Mouse (Mus musculus): Measurements from ENCODE around the gene Acsm5. TPM values are rescaled to one million over a fixed set of nuclear protein-coding genes. Genes with fewer than 3 reads are reported as not detected.

The Acsm5 gene
- total and polyA plus RNA-seq, 3 experiments: not detected

DNA sequence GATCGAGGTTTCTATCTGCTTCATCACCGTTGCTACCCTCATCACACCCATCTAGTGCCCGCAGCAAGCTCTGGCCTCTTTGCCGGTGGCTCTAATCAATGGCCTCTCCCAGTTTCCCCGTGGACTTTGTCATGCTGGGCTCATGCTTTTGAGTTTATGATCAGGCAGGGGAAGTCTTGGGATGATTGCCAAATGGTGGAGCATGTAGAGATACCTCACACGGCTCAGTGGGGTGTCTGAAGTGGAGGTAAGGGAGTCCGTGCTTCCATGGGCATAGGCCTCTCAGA lies 3.0 kb upstream of the Acsm5 start:
- H3K9me3 ChIP-seq (replicated peaks; ENCODE audit: insufficient read depth, low read length): no peaks in the 10 kb centered on the region
- H3K4me1 ChIP-seq (ENCODE audit: control insufficient read depth in 1 of 2, insufficient read depth in 2 of 2, low read length in 2 of 2): no peaks in the 10 kb centered on the region
- no peak overlapping the region for H3K27ac ChIP-seq (ENCODE audit: control insufficient read depth, low read depth, low read length)
- no peaks in the 10 kb centered on the region for H3K36me3 ChIP-seq (ENCODE audit: control insufficient read depth in 1 of 2, insufficient read depth in 2 of 2, low read length in 2 of 2)
- TF ChIP-seq MYC (IDR thresholded peaks at IDR 0.05; ENCODE audit: low read depth, low read length) (no peak), HCFC1 (IDR thresholded peaks at IDR 0.05; ENCODE audit: low read depth, low read length) (no peak), ZC3H11A (IDR thresholded peaks at IDR 0.05; ENCODE audit: low read depth, low read length) (no peak), TAL1 (IDR thresholded peaks at IDR 0.05; ENCODE audit: low read length) (no peak)
- DNase-seq (ENCODE audit: low read depth, low spot score): no peak
- H3K79me2 ChIP-seq (ENCODE audit: control insufficient read depth, insufficient read depth, low read length, poor library complexity): no peaks in the 10 kb centered on the region
- no peaks in the 10 kb centered on the region for H3K27me3 ChIP-seq (ENCODE audit: control insufficient read depth in 1 of 2, insufficient read depth in 2 of 2, low read length in 2 of 2)
- no peak overlapping the region for H3K9ac ChIP-seq (ENCODE audit: control insufficient read depth, low read depth, low read length, poor library complexity, severe bottlenecking)
- no peak overlapping the region for H3K4me3 ChIP-seq (ENCODE audit: control insufficient read depth in 1 of 2, insufficient read depth in 1 of 2, low read depth in 2 of 2, low read length in 2 of 2)

DNA sequence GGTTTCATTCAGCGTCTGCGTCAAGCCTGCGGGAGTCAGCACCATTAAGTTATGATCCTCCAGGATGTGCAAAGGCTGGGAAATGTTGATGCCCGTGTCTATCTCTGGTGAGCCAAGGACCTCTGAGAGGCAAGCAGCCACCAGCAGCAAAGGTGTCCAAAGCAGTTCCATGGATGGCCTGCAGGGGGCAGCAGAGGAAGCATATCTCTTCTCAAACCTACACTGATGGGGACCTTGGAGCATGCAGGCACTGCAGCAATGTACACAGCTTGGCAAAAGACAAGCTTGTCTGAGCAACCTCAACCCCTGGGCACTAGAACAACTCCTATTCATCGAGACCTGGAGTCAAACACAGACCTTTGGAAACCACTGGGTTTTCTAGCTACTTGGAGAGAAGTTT lies 391 bp downstream of the Acsm5 start:
- TF ChIP-seq TCF12 (IDR thresholded peaks at IDR 0.05; ENCODE audit: low read depth, low read length): no peak
- TF ChIP-seq EP300 (IDR thresholded peaks at IDR 0.05; ENCODE audit: low read depth in 1 of 2, low read length in 2 of 2): no peak
- TF ChIP-seq POLR2A (IDR thresholded peaks at IDR 0.05; ENCODE audit: control insufficient read depth in 1 of 2, insufficient read depth in 1 of 2, low read depth in 1 of 2, low read length in 2 of 2, poor library complexity in 1 of 2): no peak
- peak; percentile 52 for TF ChIP-seq SMC3 (IDR thresholded peaks at IDR 0.05; ENCODE audit: low read depth, low read length)
- no peak for TF ChIP-seq JUND (IDR thresholded peaks at IDR 0.05; ENCODE audit: low read depth, low read length)
- peak; percentile 44 for TF ChIP-seq RAD21 (IDR thresholded peaks at IDR 0.05; ENCODE audit: low read depth, low read length)
- TF ChIP-seq MEF2A (IDR thresholded peaks at IDR 0.05; ENCODE audit: extremely low read depth, insufficient replicate concordance, low read depth, low read length, poor library complexity, severe bottlenecking): no peak
- TF ChIP-seq MAFK (IDR thresholded peaks at IDR 0.05; ENCODE audit: borderline replicate concordance, low read depth, low read length): no peak
- TF ChIP-seq CTCF (IDR thresholded peaks at IDR 0.05 in 2 of 3, conservative IDR thresholded peaks at IDR 0.05 in 1 of 3; ENCODE audit: control insufficient read depth in 1 of 3, insufficient read depth in 1 of 3, low read depth in 2 of 3, low read length in 3 of 3, poor library complexity in 1 of 3, severe bottlenecking in 1 of 3): peak; percentile 71 to 97 (median 84)
- no peak for TF ChIP-seq GATA1 (IDR thresholded peaks at IDR 0.05; ENCODE audit: low read depth, low read length)
- H3K27ac ChIP-seq (ENCODE audit: control insufficient read depth, low read depth, low read length): no peak overlapping the region
- H3K4me1 ChIP-seq (ENCODE audit: control insufficient read depth in 1 of 2, insufficient read depth in 2 of 2, low read length in 2 of 2): no peaks in the 10 kb centered on the region
- no peak overlapping the region for H3K9ac ChIP-seq (ENCODE audit: control insufficient read depth, low read depth, low read length, poor library complexity, severe bottlenecking)
- H3K27me3 ChIP-seq (ENCODE audit: control insufficient read depth in 1 of 2, insufficient read depth in 2 of 2, low read length in 2 of 2): no peaks in the 10 kb centered on the region
- no peaks in the 10 kb centered on the region for H3K79me2 ChIP-seq (ENCODE audit: control insufficient read depth, insufficient read depth, low read length, poor library complexity)
- peak; percentile 52 for DNase-seq (ENCODE audit: low read depth, low spot score)
- no peaks in the 10 kb centered on the region for H3K9me3 ChIP-seq (replicated peaks; ENCODE audit: insufficient read depth, low read length)
- no peaks in the 10 kb centered on the region for H3K36me3 ChIP-seq (ENCODE audit: control insufficient read depth in 1 of 2, insufficient read depth in 2 of 2, low read length in 2 of 2)
- H3K4me3 ChIP-seq (ENCODE audit: control insufficient read depth in 1 of 2, insufficient read depth in 1 of 2, low read depth in 2 of 2, low read length in 2 of 2): no peak overlapping the region

DNA sequence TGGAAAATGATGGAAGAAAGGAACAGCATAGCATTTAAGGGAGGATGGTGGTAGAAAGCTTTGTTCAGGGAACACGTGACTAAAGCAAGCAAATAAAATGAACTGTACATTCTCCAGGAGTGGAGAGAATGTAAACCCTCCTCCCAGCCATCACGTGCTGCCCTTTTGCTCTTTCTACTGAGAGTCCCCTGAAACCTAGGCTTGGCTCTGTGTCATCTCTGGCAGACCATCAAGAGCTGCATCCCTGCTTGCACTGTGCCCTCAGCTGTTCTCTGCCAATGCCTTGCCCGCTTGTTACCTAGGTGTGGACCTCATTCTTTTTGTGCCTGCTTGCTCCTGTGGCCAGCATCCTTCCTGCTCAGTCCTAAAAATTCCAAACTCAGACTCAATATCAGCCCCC lies 2.6 kb downstream of the Acsm5 start:
- Histone ChIP-seq H3K36me3 (ENCODE audit: control insufficient read depth in 1 of 2, insufficient read depth in 2 of 2, low read length in 2 of 2) (no peaks in the 10 kb centered on the region), H3K27me3 (ENCODE audit: control insufficient read depth in 1 of 2, insufficient read depth in 2 of 2, low read length in 2 of 2) (no peaks in the 10 kb centered on the region), H3K4me1 (ENCODE audit: control insufficient read depth in 1 of 2, insufficient read depth in 2 of 2, low read length in 2 of 2) (no peaks in the 10 kb centered on the region), H3K9ac (ENCODE audit: control insufficient read depth, low read depth, low read length, poor library complexity, severe bottlenecking) (no peak overlapping the region), H3K79me2 (ENCODE audit: control insufficient read depth, insufficient read depth, low read length, poor library complexity) (no peaks in the 10 kb centered on the region), H3K27ac (ENCODE audit: control insufficient read depth, low read depth, low read length) (no peak overlapping the region), H3K9me3 (replicated peaks; ENCODE audit: insufficient read depth, low read length) (no peaks in the 10 kb centered on the region), H3K4me3 (ENCODE audit: control insufficient read depth in 1 of 2, insufficient read depth in 1 of 2, low read depth in 2 of 2, low read length in 2 of 2) (no peak overlapping the region)
- 0 out of 2 replicates have a peak, but pooled peaks have one; percentile 17 for TF ChIP-seq USF1 (IDR thresholded peaks at IDR 0.05; ENCODE audit: low read depth, low read length)
- TF ChIP-seq E2F4 (IDR thresholded peaks at IDR 0.05; ENCODE audit: borderline replicate concordance, low read depth, low read length): no peak
- TF ChIP-seq POLR2AphosphoS5 (IDR thresholded peaks at IDR 0.05; ENCODE audit: borderline replicate concordance, low read depth, low read length): no peak
- no peak for DNase-seq (ENCODE audit: low read depth, low spot score)
